ENCODE assay signal across 8 mouse cellular contexts in genomic region chr10:20104271-20104931, GRCm38 (mm10). TPM values are rescaled to one million over a fixed set of nuclear protein-coding genes. Genes with fewer than 3 reads are reported as not detected.
DNase-seq lines count a peak whose midpoint lies in the region; ATAC-seq and TF ChIP-seq lines count a peak whose summit lies in the region.
"Had no signal": no experiment of that assay in that cellular context is flagged by ENCODE, and none has a peak within 500 bp of the region (broad histone marks: within the 10 kb centered on the region; RNA-seq: fewer than 3 reads in every experiment).

No protein-coding gene starts in this region.

- H3K27me3 ChIP-seq in heart, embryonic 12.5 days (replicated peaks), result no peaks in the 10 kb centered on the region
- no peaks in the 10 kb centered on the region for H3K27me3 ChIP-seq in lung, embryonic 14.5 days (ENCODE audit: insufficient read depth, low read length)
- no peaks in the 10 kb centered on the region for H3K27me3 ChIP-seq in testis, adult 2 months (ENCODE audit: control insufficient read depth, insufficient read depth, low read length)
- H3K27me3 ChIP-seq: neural tube, embryonic 12.5 days had no signal

- no peak overlapping the region for H3K9ac ChIP-seq in heart, embryonic 12.5 days
- H3K9ac ChIP-seq in lung, embryonic 14.5 days, result no peak overlapping the region
- H3K9ac ChIP-seq: neural tube, embryonic 12.5 days had no signal

- no peak overlapping the region for H3K4me3 ChIP-seq in heart, embryonic 12.5 days
- H3K4me3 ChIP-seq in lung, embryonic 14.5 days (ENCODE audit: low read depth, low read length), result no peak overlapping the region
- H3K4me3 ChIP-seq in testis, adult 2 months (ENCODE audit: control insufficient read depth, low read depth, low read length), result no peak overlapping the region
- H3K4me3 ChIP-seq: neural tube, embryonic 12.5 days had no signal

- peak; percentile 58 for ATAC-seq in heart, embryonic 12.5 days (ENCODE audit: insufficient number of reproducible peaks, low FRiP score)
- peak; percentile 71 for ATAC-seq in lung, embryonic 14.5 days (ENCODE audit: insufficient read depth)

- TF ChIP-seq POLR2A in testis, adult 2 months (IDR thresholded peaks at IDR 0.05; ENCODE audit: control insufficient read depth, low read depth, low read length), result no peak

- WGBS in heart, embryonic 12.5 days, result 57% methylated on average over 8 of the region's 8 CpGs
- 46% methylated on average over 8 of the region's 8 CpGs for WGBS in lung, embryonic 14.5 days

- peaks cover 13% of the 10 kb centered on the region for H3K4me1 ChIP-seq in heart, embryonic 12.5 days (replicated peaks)
- H3K4me1 ChIP-seq in lung, embryonic 14.5 days (ENCODE audit: insufficient read depth), result peaks cover 3% of the 10 kb centered on the region
- peaks cover 4% of the 10 kb centered on the region for H3K4me1 ChIP-seq in testis, adult 2 months (ENCODE audit: control insufficient read depth, insufficient read depth, low read length)
- H3K4me1 ChIP-seq: neural tube, embryonic 12.5 days had no signal

- H3K27ac ChIP-seq in heart, embryonic 12.5 days (ENCODE audit: poor library complexity, severe bottlenecking), result no peak overlapping the region
- H3K27ac ChIP-seq in lung, embryonic 14.5 days (ENCODE audit: low read depth), result no peak overlapping the region
- H3K27ac ChIP-seq in testis, adult 2 months (ENCODE audit: control insufficient read depth, insufficient read depth, low read depth, low read length), result 0 out of 2 replicates have a peak overlapping the region, but pooled peaks have one; percentile 12
- H3K27ac ChIP-seq: neural tube, embryonic 12.5 days had no signal

- DNase-seq in 3T3-L1 (ENCODE audit: low read depth, low spot score), result peak; percentile 98
- DNase-seq in A20 (ENCODE audit: low read depth, low spot score), result peak; percentile 60
- peak; percentile 96 for DNase-seq in brain, adult 2 months (ENCODE audit: low read depth, low spot score)
- DNase-seq in lung, embryonic 14.5 days, result peak; percentile 74
- no peak for DNase-seq in thymus, adult 18-20 months

- peaks cover 32% of the 10 kb centered on the region for H3K36me3 ChIP-seq in heart, embryonic 12.5 days
- 0 out of 2 replicates have a peak, but pooled peaks cover 5% of the 10 kb centered on the region for H3K36me3 ChIP-seq in lung, embryonic 14.5 days (ENCODE audit: insufficient read depth)
- no peaks in the 10 kb centered on the region for H3K36me3 ChIP-seq in testis, adult 2 months (ENCODE audit: control insufficient read depth, insufficient read depth, low read length)
- H3K36me3 ChIP-seq: neural tube, embryonic 12.5 days had no signal

- H3K4me2 ChIP-seq in heart, embryonic 12.5 days, result no peak overlapping the region
- H3K4me2 ChIP-seq in lung, embryonic 14.5 days, result no peak overlapping the region; the same call in 1 of the 2 replicates
- H3K4me2 ChIP-seq: neural tube, embryonic 12.5 days had no signal

- H3K9me3 ChIP-seq in heart, embryonic 12.5 days (replicated peaks), result no peaks in the 10 kb centered on the region
- H3K9me3 ChIP-seq in lung, embryonic 14.5 days (ENCODE audit: low read depth, low read length), result no peaks in the 10 kb centered on the region
- H3K9me3 ChIP-seq: neural tube, embryonic 12.5 days had no signal

- no peak for TF ChIP-seq CTCF in lung, embryonic 14.5 days (IDR thresholded peaks at IDR 0.05; ENCODE audit: low read depth)
- TF ChIP-seq CTCF in testis, adult 2 months (IDR thresholded peaks at IDR 0.05; ENCODE audit: control insufficient read depth, insufficient read depth, insufficient replicate concordance, low read depth, low read length), result no peak

RNA-seq across cellular contexts. Expression of gene Map7, which starts 43.9 kb away (rescaled TPM):
- 7.4 and 8.3 TPM in 2 replicates for polyA plus RNA-seq in heart, embryonic 12.5 days (2016; fragmentation: Nextera tagmentation; extraction: Ambion mirVana)
- polyA plus RNA-seq in lung, embryonic 14.5 days (2014; fragmentation: Nextera tagmentation; extraction: Ambion mirVana), result 9.3 and 9.5 TPM in 2 replicates
- polyA plus RNA-seq in testis, adult 2 months (2012; rRNA removed), result 82.2 and 92.8 TPM in 2 replicates

Comparison
In these comparisons a context has a peak if more than half of its experiments do, and no peak if none do; other contexts are left out.
1. DNase-seq: peak in 3T3-L1 (single experiment), A20 (single experiment), brain, adult 2 months (single experiment) and lung, embryonic 14.5 days (single experiment); none in thymus, adult 18-20 months (0 of 2).